Mouse (Mus musculus): ENCODE measurements around the gene Ugt1a8. TPM values are rescaled to one million over a fixed set of nuclear protein-coding genes. Genes with fewer than 3 reads are reported as not detected.

Gene Ugt1a8
- polyA plus RNA-seq, 1 experiment from 2014 or later: not detected

DNA sequence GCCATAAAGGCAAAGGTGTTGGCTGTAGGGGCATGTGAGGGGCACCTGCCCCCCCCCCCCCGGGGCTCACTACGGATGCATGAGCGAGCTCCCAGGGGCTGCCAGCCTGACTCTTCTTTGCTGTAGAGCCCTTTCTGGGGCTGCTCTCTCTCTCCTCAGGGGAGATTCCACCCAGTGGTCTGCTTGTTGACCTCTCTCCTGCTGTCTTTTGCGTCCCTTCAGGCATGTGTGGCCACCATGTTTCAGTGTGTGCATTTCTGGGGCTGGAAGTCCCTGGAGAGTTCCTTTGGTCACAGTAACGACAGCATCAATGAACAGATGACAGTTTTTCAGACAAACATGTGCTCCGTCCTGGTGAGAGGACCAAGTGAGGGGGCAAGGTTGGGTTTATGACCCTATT, 170.7 kb downstream of the Ugt1a8 start:
- Histone ChIP-seq H3K36me3 (peaks cover 40% of the 10 kb centered on the region), H3K4me1 (no peaks in the 10 kb centered on the region), H3K27me3 (ENCODE audit: low read depth, poor library complexity, severe bottlenecking) (no peaks in the 10 kb centered on the region), H3K4me3 (no peak overlapping the region), H3K9me3 (replicated peaks) (peaks cover 68% of the 10 kb centered on the region), H3K27ac (no peak overlapping the region)
- DNase-seq (ENCODE audit: low spot score): no peak
- 71% methylated on average over 6 of the region's 6 CpGs for WGBS

DNA sequence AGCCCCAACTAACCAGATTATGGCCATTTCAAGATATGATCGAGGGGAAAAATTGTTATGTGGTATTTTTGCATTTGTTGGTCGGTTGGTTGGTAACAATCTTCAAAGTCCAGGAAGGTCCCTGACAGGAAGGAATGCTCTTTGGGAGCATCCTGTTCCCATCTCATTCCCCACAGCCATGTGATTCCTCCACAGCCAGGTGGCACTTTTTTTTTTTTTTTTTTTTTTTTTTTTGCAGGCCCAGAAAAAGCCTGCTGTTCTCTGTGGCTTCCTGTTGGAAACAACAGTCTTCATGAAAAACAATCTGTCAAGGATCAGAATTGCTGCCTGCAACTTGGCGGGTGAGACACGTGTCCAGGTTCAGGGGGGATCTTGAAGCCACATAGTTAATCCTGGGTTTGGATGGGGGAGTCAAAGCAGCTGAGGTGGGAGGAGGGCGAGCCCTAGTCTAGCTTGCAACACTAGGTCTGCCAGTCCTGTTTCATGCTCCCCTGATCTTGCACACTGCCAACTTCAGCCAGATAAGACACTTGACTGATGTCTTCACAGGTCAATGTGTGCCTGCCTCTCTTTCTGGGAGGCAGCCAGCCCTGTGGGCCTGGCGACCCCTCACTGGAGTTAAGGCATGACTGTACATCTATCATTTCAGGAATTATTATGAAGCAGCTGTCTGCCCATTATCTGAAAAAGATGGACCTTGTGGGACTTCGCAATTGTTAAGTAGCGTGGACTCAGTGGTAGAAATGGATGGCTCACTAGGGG, 171.4 kb downstream of the Ugt1a8 start:
- WGBS: 80% methylated on average over 8 of the region's 8 CpGs
- H3K9me3 ChIP-seq (replicated peaks): peaks cover 68% of the 10 kb centered on the region
- H3K4me1 ChIP-seq: no peaks in the 10 kb centered on the region
- DNase-seq (ENCODE audit: low spot score): peak; percentile 68
- H3K27ac ChIP-seq: no peak overlapping the region
- H3K4me3 ChIP-seq: no peak overlapping the region
- H3K36me3 ChIP-seq: peaks cover 47% of the 10 kb centered on the region
- H3K27me3 ChIP-seq (ENCODE audit: low read depth, poor library complexity, severe bottlenecking): no peaks in the 10 kb centered on the region

DNA sequence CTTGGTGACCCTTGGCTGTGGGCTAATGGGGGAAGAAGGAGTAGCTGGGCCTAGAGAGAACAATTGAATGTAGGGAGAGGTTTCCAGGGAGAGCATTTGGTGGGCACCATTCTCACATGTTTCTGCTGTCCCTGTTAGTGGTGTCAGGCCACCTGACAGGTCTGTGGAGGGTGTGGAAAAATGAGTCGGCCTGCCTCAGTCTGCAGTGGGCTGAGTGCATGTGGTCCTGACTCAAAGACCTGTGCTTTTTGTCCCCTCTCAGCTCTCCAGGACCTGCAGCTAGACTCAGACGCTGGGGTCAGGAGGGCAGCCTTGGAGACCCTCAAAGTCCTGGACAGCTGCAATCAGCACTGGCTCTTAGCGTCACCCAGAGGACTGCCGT, 172.0 kb downstream of the Ugt1a8 start:
- peaks cover 63% of the 10 kb centered on the region for H3K9me3 ChIP-seq (replicated peaks)

DNA sequence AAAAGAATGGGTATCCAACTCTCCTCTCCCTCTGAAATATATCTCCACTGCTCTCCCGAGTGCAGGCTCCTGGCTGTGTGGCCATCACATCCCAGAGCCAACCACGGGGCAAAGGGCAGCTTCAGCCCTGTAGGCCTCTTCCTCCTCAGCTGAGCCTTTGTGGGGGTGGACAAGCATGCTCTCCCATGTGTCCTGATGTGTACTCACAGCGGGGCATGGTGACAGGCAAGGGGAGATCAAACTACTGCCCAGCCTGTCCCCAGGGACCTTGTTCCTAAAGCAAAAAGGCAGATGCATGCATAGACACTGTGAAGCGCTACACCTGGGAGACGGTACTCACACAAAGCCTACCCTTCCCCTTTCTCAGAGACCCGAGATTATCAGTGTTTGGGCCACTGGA, 172.5 kb downstream of the Ugt1a8 start:
- Histone ChIP-seq H3K27me3 (ENCODE audit: low read depth, poor library complexity, severe bottlenecking) (no peaks in the 10 kb centered on the region), H3K4me1 (no peaks in the 10 kb centered on the region), H3K4me3 (no peak overlapping the region), H3K27ac (no peak overlapping the region), H3K36me3 (peaks cover 58% of the 10 kb centered on the region), H3K9me3 (replicated peaks) (peaks cover 58% of the 10 kb centered on the region)
- DNase-seq (ENCODE audit: low spot score): no peak
- WGBS: 86% methylated on average over 6 of the region's 6 CpGs

More for the DNA sequence above, 172.0 kb downstream of the Ugt1a8 start:
- no peaks in the 10 kb centered on the region for H3K4me1 ChIP-seq
- peaks cover 53% of the 10 kb centered on the region for H3K36me3 ChIP-seq
- H3K27me3 ChIP-seq (ENCODE audit: low read depth, poor library complexity, severe bottlenecking): no peaks in the 10 kb centered on the region
- H3K27ac ChIP-seq: no peak overlapping the region
- DNase-seq (ENCODE audit: low spot score): no peak
- no peak overlapping the region for H3K4me3 ChIP-seq
- WGBS: 78% methylated on average over 4 of the region's 4 CpGs

DNA sequence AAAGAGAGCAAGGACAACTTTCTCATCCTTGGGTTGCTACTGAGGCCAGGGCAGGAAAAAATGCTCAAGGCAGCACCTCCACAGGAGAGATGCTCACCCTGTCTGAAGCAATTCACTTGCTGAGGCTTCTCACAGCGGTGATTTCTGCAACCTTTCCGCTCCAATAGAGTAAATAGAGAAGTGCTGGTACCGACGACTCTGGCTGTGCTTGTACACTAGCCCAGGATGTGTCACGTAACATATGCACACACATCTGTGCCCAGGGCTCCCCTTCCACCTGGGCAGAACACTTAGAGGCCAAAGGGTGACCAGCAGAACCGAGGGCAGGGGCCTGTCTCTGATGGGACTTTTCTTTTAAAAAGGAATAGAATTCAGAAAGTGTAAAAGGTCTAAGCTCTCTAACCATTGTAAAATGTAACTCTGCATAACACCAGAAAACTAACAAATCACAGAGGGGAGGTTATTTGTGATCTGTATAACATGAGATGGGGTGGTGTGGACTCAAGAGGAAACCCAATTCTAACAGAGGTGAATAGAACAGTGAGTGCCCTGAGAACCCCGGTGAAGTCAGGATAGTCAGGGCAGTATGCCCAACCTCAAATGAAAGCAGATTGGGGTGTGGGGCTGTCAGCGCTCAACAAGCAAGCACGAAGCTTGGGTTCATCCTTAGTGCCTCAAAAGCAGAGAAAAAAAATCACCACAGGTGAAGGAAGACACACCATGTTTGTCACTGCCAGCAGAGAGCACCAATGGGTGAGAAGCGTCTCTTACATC, 173.2 kb downstream of the Ugt1a8 start:
- Histone ChIP-seq H3K36me3 (peaks cover 64% of the 10 kb centered on the region), H3K9me3 (replicated peaks) (peaks cover 52% of the 10 kb centered on the region), H3K4me1 (no peaks in the 10 kb centered on the region), H3K27me3 (ENCODE audit: low read depth, poor library complexity, severe bottlenecking) (no peaks in the 10 kb centered on the region), H3K27ac (no peak overlapping the region), H3K4me3 (no peak overlapping the region)
- DNase-seq (ENCODE audit: low spot score): no peak
- 85% methylated on average over 10 of the region's 10 CpGs for WGBS

DNA sequence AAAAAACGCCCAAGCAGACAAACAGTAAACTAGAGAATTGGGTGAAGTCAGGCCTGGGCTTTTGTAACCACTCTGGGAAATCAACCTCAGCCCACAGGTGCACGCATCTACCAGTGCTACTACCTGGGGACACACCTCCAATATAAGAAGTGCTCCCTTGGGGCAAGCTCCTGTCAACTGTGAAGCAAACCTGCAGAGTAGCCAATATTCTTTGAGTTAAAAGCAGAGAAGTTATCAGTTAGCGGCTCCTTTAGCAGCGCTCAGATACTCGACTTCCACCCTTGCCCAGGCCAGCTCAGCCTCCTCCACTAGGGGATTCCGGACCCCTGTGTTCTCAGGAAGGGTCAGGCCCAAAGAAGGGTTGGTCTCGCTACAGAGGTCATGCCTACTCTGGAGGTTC, 174.1 kb downstream of the Ugt1a8 start:
- 91% methylated on average over 7 of the region's 7 CpGs for WGBS
- no peaks in the 10 kb centered on the region for H3K27me3 ChIP-seq (ENCODE audit: low read depth, poor library complexity, severe bottlenecking)
- H3K9me3 ChIP-seq (replicated peaks): peaks cover 45% of the 10 kb centered on the region
- peaks cover 73% of the 10 kb centered on the region for H3K36me3 ChIP-seq
- no peak overlapping the region for H3K27ac ChIP-seq
- DNase-seq (ENCODE audit: low spot score): no peak
- H3K4me1 ChIP-seq: no peaks in the 10 kb centered on the region
- H3K4me3 ChIP-seq: no peak overlapping the region

DNA sequence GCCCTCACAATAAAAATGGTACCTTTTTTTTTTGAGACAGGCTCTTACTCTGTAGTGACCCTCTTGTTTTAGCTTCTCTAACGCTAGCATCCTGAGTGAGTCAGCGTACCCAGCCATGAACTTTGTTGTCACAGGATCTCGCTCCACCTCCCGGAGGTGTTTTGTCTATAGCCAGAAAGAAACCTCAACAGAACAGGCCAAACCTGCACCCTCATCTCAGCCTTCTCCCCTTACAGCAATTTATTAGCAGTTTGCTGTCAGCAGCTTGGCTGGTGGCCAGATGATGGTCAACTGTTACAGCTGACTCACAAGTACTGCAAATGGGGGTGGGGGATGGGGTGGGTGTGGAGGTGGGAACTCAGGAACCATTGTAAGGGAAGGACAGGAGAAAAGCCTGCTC, 174.6 kb downstream of the Ugt1a8 start:
- Histone ChIP-seq H3K4me3 (no peak overlapping the region), H3K36me3 (peaks cover 79% of the 10 kb centered on the region), H3K4me1 (no peaks in the 10 kb centered on the region), H3K27me3 (ENCODE audit: low read depth, poor library complexity, severe bottlenecking) (no peaks in the 10 kb centered on the region), H3K9me3 (replicated peaks) (peaks cover 43% of the 10 kb centered on the region), H3K27ac (no peak overlapping the region)
- WGBS: 91% methylated on average over 4 of the region's 4 CpGs
- DNase-seq (ENCODE audit: low spot score): peak; percentile 65

DNA sequence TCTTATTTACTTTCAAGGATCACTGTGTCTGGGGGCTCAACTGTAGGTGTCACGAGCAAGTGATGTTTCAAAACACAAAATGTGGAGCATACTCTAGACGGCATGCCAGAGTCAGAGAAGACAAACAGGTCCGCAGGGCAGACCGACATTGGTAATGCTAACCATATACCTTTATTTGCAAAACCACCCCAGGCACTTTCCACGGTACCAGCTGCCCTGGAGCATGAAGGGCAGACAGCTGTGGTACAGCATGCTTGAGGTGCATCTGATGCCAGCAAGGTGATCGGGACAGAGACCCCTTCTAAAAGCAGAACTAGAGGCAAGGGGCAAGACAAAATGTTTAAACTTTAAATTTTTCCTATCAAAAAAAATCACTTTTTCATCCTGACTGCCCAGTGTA, 175.3 kb downstream of the Ugt1a8 start:
- Histone ChIP-seq H3K27ac (no peak overlapping the region), H3K4me1 (no peaks in the 10 kb centered on the region), H3K9me3 (replicated peaks) (peaks cover 38% of the 10 kb centered on the region), H3K27me3 (ENCODE audit: low read depth, poor library complexity, severe bottlenecking) (no peaks in the 10 kb centered on the region), H3K36me3 (peaks cover 86% of the 10 kb centered on the region), H3K4me3 (no peak overlapping the region)
- WGBS: 78% methylated on average over 6 of the region's 6 CpGs
- DNase-seq (ENCODE audit: low spot score): no peak

DNA sequence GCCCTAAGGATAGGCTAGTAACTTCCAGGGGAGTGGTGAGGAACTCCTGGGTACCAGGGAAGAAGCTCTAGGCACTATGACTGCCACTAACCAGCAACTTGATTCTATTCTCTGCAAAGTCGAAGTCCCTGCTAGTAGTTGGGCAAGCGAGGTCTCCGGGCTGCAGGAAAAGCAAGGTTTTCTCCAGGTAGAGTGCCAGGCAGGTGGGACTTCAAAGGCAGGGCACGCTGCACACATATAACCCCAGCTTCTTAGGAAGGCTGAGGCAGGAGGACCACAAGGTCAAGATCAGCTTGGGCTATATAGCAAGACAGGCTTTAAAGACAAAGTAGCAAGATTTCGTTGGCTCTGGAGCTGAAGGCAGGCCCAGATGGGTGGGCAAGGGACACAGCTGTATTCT, 176.2 kb downstream of the Ugt1a8 start:
- Histone ChIP-seq H3K4me1 (no peaks in the 10 kb centered on the region), H3K27ac (no peak overlapping the region), H3K27me3 (ENCODE audit: low read depth, poor library complexity, severe bottlenecking) (no peaks in the 10 kb centered on the region), H3K4me3 (no peak overlapping the region), H3K36me3 (peaks cover 94% of the 10 kb centered on the region), H3K9me3 (replicated peaks) (peaks cover 32% of the 10 kb centered on the region; the same call in 1 of the 2 replicates)
- no peak for DNase-seq (ENCODE audit: low spot score)
- 91% methylated on average over 5 of the region's 5 CpGs for WGBS

DNA sequence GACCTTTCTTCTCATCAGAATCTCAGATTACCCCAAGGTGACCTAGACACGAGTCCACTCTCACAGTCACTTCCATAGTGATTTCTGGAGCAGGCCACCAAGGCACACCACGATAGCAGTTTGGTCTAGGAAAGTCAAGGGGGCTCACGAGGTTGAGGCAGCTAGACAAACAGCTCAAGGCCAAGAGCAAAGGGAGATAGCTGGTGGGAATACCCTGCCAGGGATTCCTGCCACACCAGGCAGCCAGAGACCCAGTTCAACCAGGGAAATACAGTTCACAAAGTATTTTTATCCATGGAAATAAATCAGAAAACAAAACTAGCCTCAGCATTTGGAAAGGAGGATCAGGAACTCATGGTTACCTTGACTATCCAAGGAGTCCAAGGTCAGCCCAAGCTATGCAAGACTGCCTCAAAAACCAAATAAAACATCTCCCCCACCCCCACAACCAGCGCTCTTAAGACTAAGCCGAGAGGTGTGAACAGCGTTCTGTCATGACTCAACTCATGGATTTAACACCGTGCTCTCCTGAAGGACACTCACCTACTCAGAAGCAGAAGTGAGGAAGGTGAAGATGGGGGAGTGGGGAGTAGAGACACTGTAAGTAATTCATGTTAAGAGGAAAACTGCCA, 176.7 kb downstream of the Ugt1a8 start:
- H3K4me3 ChIP-seq: no peak overlapping the region
- no peak overlapping the region for H3K27ac ChIP-seq
- no peak for DNase-seq (ENCODE audit: low spot score)
- peaks cover 100% of the 10 kb centered on the region for H3K36me3 ChIP-seq
- H3K27me3 ChIP-seq (ENCODE audit: low read depth, poor library complexity, severe bottlenecking): no peaks in the 10 kb centered on the region
- H3K9me3 ChIP-seq (replicated peaks): peaks cover 29% of the 10 kb centered on the region; the same call in 1 of the 2 replicates
- no peaks in the 10 kb centered on the region for H3K4me1 ChIP-seq
- WGBS: 90% methylated on average over 7 of the region's 7 CpGs

DNA sequence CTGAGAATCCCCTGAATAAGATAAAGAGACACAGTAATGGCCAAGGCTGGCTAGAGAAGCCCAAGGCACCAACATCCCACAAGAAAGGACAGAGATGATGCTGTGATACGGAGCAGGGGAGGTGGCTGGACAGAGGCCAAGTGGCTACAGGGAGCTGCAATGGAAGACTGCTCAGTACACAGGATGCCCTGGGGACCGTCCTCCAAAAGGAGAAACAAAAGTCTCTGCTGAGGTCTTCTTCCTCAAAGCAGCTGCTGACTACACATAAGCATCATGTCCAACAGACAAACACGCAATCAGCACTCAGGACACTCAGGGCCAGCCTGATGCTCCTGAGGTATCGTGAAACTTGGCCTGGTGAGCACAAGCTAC, 177.2 kb downstream of the Ugt1a8 start:
- no peak for DNase-seq (ENCODE audit: low spot score)
- Histone ChIP-seq H3K27ac (no peak overlapping the region), H3K4me3 (no peak overlapping the region), H3K4me1 (no peaks in the 10 kb centered on the region), H3K36me3 (peaks cover 100% of the 10 kb centered on the region), H3K9me3 (replicated peaks) (peaks cover 25% of the 10 kb centered on the region; the same call in 1 of the 2 replicates), H3K27me3 (ENCODE audit: low read depth, poor library complexity, severe bottlenecking) (no peaks in the 10 kb centered on the region)
- 78% methylated on average over 4 of the region's 4 CpGs for WGBS

DNA sequence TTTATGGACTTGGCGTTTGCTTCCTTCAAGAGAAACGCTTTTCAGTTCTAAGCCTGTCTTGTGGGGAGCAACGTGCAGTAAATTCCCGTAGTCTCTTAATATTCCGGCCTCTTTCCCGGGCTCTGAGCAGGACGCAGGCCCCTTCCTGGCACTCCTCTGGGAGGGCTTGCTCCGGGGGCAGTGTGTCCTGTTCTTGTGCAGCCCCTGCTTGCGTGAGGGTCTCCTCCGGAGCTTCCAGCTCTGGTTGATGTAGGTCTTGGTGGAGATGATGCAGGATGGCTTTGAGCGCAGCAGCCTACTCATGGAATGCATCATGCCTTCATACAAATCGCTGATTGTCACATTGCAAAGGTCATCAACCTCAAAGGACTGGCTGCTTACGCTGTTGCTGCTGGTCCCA, 178.5 kb downstream of the Ugt1a8 start:
- Histone ChIP-seq H3K4me3 (no peak overlapping the region), H3K36me3 (peaks cover 96% of the 10 kb centered on the region), H3K27ac (no peak overlapping the region), H3K9me3 (replicated peaks) (0 out of 2 replicates have a peak, but pooled peaks cover 16% of the 10 kb centered on the region), H3K27me3 (ENCODE audit: low read depth, poor library complexity, severe bottlenecking) (no peaks in the 10 kb centered on the region), H3K4me1 (no peaks in the 10 kb centered on the region)
- WGBS: 90% methylated on average over 13 of the region's 13 CpGs
- no peak for DNase-seq (ENCODE audit: low spot score)

DNA sequence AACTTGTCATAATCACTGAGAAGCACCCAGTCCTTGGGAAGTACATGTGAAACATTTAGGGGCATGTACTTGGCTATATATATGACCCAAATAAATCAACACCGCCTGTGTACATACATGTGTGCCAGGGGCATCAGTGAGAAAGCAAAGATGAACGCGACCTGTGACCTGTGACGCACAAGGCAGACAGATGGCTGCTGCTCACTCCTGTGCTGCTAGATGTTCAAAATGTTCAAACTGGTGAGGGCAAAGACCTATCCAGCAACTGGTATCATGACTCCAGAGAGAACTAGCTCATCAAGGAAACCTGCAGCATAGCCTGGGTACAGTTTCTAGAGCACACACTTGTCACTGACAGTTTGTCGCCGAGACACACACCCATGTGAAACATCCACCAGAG, 179.9 kb downstream of the Ugt1a8 start:
- Histone ChIP-seq H3K27me3 (ENCODE audit: low read depth, poor library complexity, severe bottlenecking) (no peaks in the 10 kb centered on the region), H3K4me3 (no peak overlapping the region), H3K36me3 (peaks cover 96% of the 10 kb centered on the region), H3K4me1 (no peaks in the 10 kb centered on the region), H3K27ac (no peak overlapping the region), H3K9me3 (replicated peaks) (0 out of 2 replicates have a peak, but pooled peaks cover 14% of the 10 kb centered on the region)
- no peak for DNase-seq (ENCODE audit: low spot score)
- 94% methylated on average over 6 of the region's 6 CpGs for whole genome bisulfite sequencing

Measured in limb, embryonic 10.5 days (tissue).